Mouse (Mus musculus): ENCODE measurements around the gene Gpr137c.

DNA sequence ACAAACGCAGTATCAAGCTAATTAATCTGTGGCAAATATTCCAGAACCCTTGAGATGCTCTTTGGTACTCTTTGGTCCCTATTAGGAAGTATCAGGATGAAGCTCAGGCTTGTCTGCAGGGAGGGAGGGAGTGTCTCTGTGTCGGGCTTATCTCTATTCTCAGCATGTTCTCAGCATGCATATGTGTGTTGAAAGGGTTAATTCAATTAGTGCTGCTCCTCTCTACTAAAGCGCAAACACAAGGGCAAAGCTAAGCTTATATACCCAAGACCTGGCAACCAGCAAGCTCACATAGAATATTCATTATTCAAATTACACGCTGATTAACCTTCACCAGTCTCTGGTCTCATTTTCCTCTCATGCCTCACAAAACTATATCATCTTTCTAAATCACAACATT lies 84.4 kb downstream of the Gpr137c start:
- TF ChIP-seq CTCF (IDR thresholded peaks at IDR 0.05; ENCODE audit: low read depth, low read length), result no peak
- TF ChIP-seq GATA1 (IDR thresholded peaks at IDR 0.05; ENCODE audit: borderline replicate concordance, low read length), result no peak

Measured in G1E (cell line).